Mouse (Mus musculus): ENCODE results near the gene Arhgap45.

Gene Arhgap45

GRCm38 (mm10) chr10:80063104-80063503, 46.7 kb downstream of the Arhgap45 start:
- no peak for DNase-seq

DNA sequence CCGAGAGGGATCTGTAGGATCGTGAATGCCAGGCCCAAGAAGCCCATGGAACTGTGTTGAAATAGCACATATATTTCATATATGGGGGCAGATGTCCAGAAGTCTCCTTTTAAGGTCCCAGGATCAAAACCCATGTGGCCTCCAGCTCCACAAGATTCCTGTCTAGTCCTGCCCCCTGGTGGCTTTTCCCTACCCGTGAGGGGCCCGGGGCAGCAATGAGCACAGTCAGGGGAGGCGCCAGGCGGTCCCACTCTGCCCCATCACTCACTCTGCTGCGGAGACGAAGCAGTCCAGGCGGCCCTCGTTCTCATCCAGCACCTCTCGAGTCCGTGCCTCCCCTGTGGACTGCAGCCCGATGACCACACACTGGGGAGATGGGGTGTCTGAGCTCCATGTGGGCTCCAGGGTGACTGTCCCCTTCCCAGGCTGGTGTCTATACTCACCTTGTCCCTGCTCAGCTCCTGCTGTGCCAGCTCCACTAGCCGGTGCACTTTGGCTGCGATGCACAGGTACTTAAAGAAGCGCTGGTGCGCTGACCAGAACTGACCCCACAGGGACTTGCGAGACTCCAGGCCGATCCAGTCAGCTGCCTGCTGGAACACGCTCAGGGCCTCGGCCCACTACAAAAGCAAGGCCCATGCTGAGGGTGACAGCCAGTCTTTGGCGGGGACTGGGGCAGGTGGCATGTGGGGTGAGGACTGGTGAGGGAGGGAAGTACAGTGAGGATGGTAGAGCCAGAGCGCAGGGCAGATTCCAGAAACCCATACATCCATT, 47.6 kb downstream of the Arhgap45 start:
- DNase-seq, result no peak

DNA sequence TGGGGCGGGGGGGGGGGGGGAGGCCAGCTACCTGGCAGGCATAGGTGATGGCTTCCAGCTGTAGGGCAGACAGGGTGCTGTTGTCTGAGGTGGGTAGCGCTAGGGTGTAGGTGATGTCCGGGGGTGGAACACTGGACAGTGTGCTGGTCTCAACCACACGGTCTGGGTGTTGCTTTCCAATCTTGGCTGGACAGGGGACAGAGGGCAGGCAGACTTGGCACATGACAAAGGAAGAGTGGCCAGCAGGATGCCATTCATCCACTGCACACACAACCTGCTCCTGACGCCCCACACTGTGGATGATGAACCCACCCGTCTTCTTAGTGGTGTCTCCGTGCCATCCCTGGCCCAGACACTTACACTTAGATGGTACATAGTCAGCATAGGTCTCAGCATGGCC, 52.8 kb downstream of the Arhgap45 start:
- DNase-seq, result no peak

- no peak for DNase-seq
Measured at GRCm38 (mm10) chr10:80069948-80070450, 53.5 kb downstream of the Arhgap45 start.

DNA sequence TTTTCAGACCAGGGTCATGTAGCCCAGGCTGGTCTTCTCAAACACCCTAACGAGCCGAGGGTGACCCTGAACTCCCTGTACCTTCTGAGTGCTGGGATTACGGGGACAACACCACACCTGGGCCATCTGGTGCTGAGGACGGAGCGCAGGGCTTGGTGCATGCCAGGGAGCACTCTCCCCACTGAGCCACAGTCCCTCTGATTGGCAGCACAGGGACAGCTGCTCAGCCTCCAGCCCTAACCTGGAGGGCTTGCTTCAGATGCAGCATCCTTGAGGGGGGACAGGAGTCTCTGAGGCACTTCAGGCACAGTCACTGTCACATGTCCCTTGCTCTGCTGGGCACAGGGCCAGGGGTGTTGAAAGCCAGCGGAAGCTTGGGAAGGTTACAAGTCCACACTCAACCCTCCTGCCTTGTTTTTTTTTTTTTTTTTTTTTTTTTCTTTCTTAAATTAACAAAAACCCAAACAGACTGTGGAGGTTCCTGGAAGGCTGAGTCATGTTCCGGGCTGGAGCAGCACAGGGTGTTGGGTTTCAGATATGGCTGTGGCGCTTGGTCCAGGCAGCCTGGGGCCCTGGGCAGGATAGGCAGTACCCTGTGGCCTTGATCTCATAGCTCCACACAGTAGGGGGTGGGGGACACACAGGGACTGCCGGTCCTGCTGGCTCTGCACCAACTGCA, 54.5 kb downstream of the Arhgap45 start:
- no peak for DNase-seq

- DNase-seq, result no peak
Measured at GRCm38 (mm10) chr10:80071516-80071900, 55.1 kb downstream of the Arhgap45 start.

GRCm38 (mm10) chr10:80072623-80073489, 56.4 kb downstream of the Arhgap45 start:
- no peak for DNase-seq

- no peak for DNase-seq
Measured at GRCm38 (mm10) chr10:80074813-80075601, 58.6 kb downstream of the Arhgap45 start.

GRCm38 (mm10) chr10:80075924-80076323, 59.5 kb downstream of the Arhgap45 start:
- DNase-seq, result no peak

- DNase-seq, result no peak
Measured at GRCm38 (mm10) chr10:80076386-80076785, 59.9 kb downstream of the Arhgap45 start.

DNA sequence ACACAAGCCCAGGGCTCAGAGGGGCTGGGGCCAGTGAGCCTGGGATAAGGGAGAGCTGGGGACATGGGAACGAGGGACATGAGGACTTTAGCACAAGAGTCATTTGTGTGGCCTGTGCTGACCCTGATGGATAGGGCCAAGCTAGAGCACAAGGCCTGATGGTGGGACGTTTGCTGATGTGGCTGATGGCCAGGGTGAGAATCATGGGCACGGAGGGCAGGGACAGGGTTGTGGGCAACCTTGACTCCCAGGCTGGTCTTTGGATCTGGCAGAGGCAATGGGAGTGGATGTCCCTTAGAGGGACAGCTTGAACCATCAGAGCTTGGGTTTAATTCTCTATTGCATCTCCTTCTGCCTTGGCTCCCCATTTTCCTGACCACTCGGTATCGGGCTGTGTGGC, 60.9 kb downstream of the Arhgap45 start:
- DNase-seq, result no peak

- no peak for DNase-seq
Measured at GRCm38 (mm10) chr10:80078366-80078765, 61.9 kb downstream of the Arhgap45 start.

GRCm38 (mm10) chr10:80080396-80081070, 64.1 kb downstream of the Arhgap45 start:
- DNase-seq, result no peak

Measured in retina, postnatal 1 day (tissue).